Mouse (Mus musculus) urinary bladder, postnatal 36 days (tissue): ENCODE measurements around the gene Atp6v1g2.

ENCODE experiments used
- DNase-seq, 2 experiments: peaks; one replicate each; pipeline ENCODE4 v3.0.0; 2022; ENCODE audit warnings: low spot score in 2 of 2, mixed read lengths in 1 of 2

Atp6v1g2 gene

GRCm38 (mm10) chr17:35285431-35285830, 52.0 kb downstream of the Atp6v1g2 start:
- no peak for DNase-seq
